Mouse (Mus musculus): ENCODE results near the gene Klhdc1.

DNA sequence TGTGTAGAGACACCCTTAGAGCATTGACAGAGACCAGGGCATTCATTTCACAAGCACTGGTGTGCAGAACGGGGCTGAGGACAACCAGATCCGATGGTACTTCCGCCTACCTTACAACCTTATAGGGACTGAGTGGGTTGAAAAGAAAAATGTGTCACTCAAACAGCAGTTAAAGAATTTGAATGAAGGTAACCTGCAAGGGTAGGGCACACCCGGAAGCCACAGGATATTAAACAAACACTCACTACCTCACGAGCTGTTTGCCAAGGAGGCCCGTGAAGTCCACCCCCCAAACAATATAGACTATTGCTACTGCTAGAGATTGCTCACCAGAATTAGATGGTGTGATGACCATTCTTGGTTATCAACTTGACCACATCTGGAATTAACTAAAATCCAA is 5.2 kb upstream of the Klhdc1 start:
- TF ChIP-seq CTCF (IDR thresholded peaks at IDR 0.05; ENCODE audit: low read depth), result no peak
- no peak for TF ChIP-seq EP300 (optimal IDR thresholded peaks at IDR 0.05)

Data from stomach, postnatal 0 days (tissue).